Mouse (Mus musculus): Measurements from ENCODE around the gene Gm4187. TPM values are rescaled to one million over a fixed set of nuclear protein-coding genes. Genes with fewer than 3 reads are reported as not detected.
"Not testable (repeated sequence)": the region's sequence is repeated elsewhere in the genome, so short reads cannot be mapped to it uniquely, and the experiment has no call there.

The Gm4187 gene
- total RNA-seq (2021), result not detected

DNA sequence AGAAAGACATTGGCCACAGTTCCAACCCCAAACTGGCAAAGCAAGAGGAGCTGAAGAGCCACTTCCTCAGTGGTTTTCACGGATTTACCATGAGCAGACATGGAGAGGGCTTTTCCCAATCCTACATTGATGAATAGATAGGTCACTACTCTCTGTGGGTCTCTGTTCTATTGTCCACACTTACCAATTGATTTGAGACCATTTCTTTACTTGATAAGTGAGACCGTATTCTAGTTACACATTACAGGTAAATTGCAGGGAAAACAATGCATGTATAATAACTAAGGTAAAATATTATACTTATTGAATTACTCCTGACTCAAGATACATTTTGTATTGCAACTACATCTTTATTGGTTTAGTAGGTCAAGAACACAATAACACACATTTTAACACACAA is at the start of gene Gm4187:
Gene Gm4187 (minus strand): TSS at position 101 of the 400 bp plus-strand sequence.
- DNase-seq, result not testable (repeated sequence)

DNA sequence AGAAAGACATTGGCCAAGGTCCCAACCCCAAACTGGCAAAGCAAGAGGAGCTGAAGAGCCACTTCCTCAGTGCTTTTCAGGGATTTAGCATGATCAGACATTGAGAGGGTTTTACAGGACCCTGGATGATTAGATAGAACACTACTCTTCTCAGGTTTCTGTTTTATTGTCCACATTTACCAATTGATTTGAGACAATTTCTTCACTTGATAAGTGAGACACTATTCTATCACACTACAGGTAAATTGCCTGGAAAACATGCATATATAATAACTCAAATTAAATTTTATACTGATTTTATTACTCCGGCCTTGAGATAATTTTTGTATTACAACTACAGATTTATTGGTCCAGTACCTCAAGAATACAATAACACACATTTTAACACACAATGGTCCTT is 41.4 kb upstream of the Gm4187 start, which contains the start of gene Gm8660:
Gene Gm8660 (minus strand): TSS at position 101 of the 400 bp plus-strand sequence.
- DNase-seq, result not testable (repeated sequence)

Other genes starting within 250 kb of the Gm4187 start
- gene Gm16451, start 211.5 kb downstream of the Gm4187 start, total RNA-seq (2021), result not detected
- not detected for gene Gm10666, start 195.0 kb downstream of the Gm4187 start, total RNA-seq (2021)
- not detected for gene Vmn1r142, start 165.7 kb downstream of the Gm4187 start, total RNA-seq (2021)
- gene Vmn1r143, start 140.3 kb downstream of the Gm4187 start, total RNA-seq (2021), result not detected
- not detected for gene Gm8653, start 128.5 kb downstream of the Gm4187 start, total RNA-seq (2021)
- not detected for gene Gm8453, start 100.2 kb downstream of the Gm4187 start, total RNA-seq (2021)
- gene Gm8660, start 41.3 kb upstream of the Gm4187 start, total RNA-seq (2021), result not detected
- gene Vmn1r148, start 83.9 kb upstream of the Gm4187 start, total RNA-seq (2021), result not detected
- not detected for gene Vmn1r149, start 108.5 kb upstream of the Gm4187 start, total RNA-seq (2021)
- not detected for gene Gm10665, start 134.4 kb upstream of the Gm4187 start, total RNA-seq (2021)
- gene Vmn1r151, start 170.0 kb upstream of the Gm4187 start, total RNA-seq (2021), result not detected
- not detected for gene Vmn1r152, start 193.2 kb upstream of the Gm4187 start, total RNA-seq (2021)
- gene Gm8677, start 205.2 kb upstream of the Gm4187 start, total RNA-seq (2021), result not detected
- not detected for gene Gm4201, start 235.6 kb upstream of the Gm4187 start, total RNA-seq (2021)